Mouse (Mus musculus): ENCODE data around the gene Odam.

DNA sequence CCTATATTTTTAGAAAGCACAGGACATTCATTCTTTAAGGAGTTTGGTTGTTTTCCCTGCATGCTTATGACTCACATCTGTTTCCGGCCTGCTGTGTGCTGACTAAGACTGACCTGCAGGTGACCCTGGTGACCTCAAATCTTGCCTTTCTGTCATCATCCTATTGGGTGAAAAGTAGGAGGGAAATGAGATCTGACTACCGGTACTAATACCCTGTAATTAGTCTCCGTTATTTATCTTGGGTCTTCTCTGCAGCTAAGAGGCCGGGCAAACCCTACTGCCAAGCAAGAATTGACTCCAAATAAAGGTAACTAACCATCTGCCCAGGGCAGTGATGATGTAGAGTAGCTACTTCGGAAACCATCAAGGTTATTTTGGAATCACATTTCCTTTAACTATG, 40.5 kb downstream of the Odam start, which contains the start of gene Csn3:
- TF ChIP-seq POLR2A (IDR thresholded peaks at IDR 0.05; ENCODE audit: borderline replicate concordance, extremely low read depth, low read depth, low read length) = no peak
- no peak for TF ChIP-seq CTCF (IDR thresholded peaks at IDR 0.05; ENCODE audit: insufficient read depth, low read length)
